Mouse (Mus musculus): ENCODE measurements around the gene Gpr21. TPM values are rescaled to one million over a fixed set of nuclear protein-coding genes. Genes with fewer than 3 reads are reported as not detected.

The Gpr21 gene
- polyA plus RNA-seq, 1 experiment from 2014 or later = 34.4 TPM

DNA sequence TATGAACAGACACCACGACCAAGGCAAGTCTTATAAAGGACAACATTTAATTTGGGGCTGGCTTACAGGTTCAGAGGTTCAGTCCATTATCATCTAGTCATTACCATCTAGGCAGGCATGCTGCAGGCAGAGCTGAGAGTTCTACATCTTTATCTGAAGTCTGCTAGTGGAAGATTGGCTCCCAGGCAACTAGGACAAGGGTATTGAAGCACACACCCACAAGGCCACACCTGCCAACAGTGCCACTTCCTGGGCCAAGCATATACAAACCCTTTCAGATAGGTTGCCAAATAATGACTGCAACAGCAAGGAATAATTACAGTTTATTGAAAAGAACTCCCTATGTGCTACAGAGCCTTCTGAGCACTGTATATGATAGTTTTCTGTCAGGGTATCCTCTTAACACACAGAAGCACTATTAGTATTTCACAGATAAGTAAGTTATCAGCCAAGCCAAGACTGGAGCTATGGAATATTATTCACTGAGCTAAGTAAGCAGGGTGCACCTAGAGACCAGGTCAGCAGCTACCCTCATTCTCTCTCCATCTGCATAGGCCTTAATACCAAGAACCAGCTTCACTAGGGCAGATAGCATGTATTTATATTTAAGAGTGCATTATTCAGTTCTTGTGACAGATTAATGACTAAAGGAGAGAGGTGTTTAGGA, 33.3 kb downstream of the Gpr21 start:
- H3K9me3 ChIP-seq (ENCODE audit: control insufficient read depth, low read length) = no peaks in the 10 kb centered on the region

GRCm38 (mm10) chr2:37556366-37556765, 40.2 kb downstream of the Gpr21 start:
- H3K27me3 ChIP-seq (ENCODE audit: control insufficient read depth, insufficient read depth, low read length) = no peaks in the 10 kb centered on the region
- WGBS = 70% methylated on average over 2 of the region's 2 CpGs
- no peaks in the 10 kb centered on the region for H3K9me3 ChIP-seq (ENCODE audit: control insufficient read depth, low read length)
- H3K4me2 ChIP-seq (ENCODE audit: low read depth, low read length) = no peak overlapping the region
- H3K27ac ChIP-seq (ENCODE audit: low read depth, low read length) = no peak overlapping the region
- ATAC-seq (ENCODE audit: low read depth) = no peak
- no peaks in the 10 kb centered on the region for H3K4me1 ChIP-seq (ENCODE audit: control insufficient read depth, insufficient read depth, low read length)
- no peak overlapping the region for H3K4me3 ChIP-seq (ENCODE audit: low read depth, low read length)
- H3K9ac ChIP-seq (replicated peaks; ENCODE audit: low read depth, low read length) = no peak overlapping the region
- peaks cover 69% of the 10 kb centered on the region for H3K36me3 ChIP-seq (ENCODE audit: control insufficient read depth, insufficient read depth, low read length)

More for the DNA sequence above, 33.3 kb downstream of the Gpr21 start:
- Histone ChIP-seq H3K4me1 (ENCODE audit: control insufficient read depth, insufficient read depth, low read length) (no peaks in the 10 kb centered on the region), H3K36me3 (ENCODE audit: control insufficient read depth, insufficient read depth, low read length) (peaks cover 26% of the 10 kb centered on the region), H3K4me2 (ENCODE audit: low read depth, low read length) (no peak overlapping the region), H3K27me3 (ENCODE audit: control insufficient read depth, insufficient read depth, low read length) (no peaks in the 10 kb centered on the region), H3K4me3 (ENCODE audit: low read depth, low read length) (no peak overlapping the region), H3K27ac (ENCODE audit: low read depth, low read length) (no peak overlapping the region), H3K9ac (replicated peaks; ENCODE audit: low read depth, low read length) (no peak overlapping the region)
- WGBS = 88% methylated on average over 1 of the region's 1 CpGs
- ATAC-seq (ENCODE audit: low read depth) = no peak

DNA sequence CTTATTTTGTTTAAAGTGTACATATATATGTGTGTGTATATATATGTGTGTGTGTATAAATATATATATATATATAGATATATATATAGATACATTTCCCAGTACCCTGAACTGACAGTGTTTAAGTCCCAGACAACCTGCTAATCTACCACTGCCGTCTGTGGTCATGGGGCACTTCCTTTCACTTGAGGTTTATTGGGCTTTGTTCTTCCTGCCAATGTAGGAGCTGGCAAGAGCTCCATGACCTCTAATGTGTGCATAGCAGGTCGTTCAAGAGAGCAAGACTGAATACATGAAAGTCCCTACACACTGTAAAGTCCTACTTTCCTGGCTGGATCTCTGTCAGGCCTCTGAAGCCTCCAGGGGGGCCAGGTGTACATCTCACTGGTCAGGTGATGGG, 49.4 kb downstream of the Gpr21 start:
- H3K36me3 ChIP-seq (ENCODE audit: control insufficient read depth, insufficient read depth, low read length) = peaks cover 56% of the 10 kb centered on the region
- H3K9me3 ChIP-seq (ENCODE audit: control insufficient read depth, low read length) = no peaks in the 10 kb centered on the region
- no peak overlapping the region for H3K9ac ChIP-seq (replicated peaks; ENCODE audit: low read depth, low read length)
- H3K4me1 ChIP-seq (ENCODE audit: control insufficient read depth, insufficient read depth, low read length) = no peaks in the 10 kb centered on the region
- ATAC-seq (ENCODE audit: low read depth) = no peak
- WGBS = 71% methylated on average over 2 of the region's 2 CpGs
- H3K4me3 ChIP-seq (ENCODE audit: low read depth, low read length) = no peak overlapping the region
- H3K27me3 ChIP-seq (ENCODE audit: control insufficient read depth, insufficient read depth, low read length) = no peaks in the 10 kb centered on the region
- no peak overlapping the region for H3K27ac ChIP-seq (ENCODE audit: low read depth, low read length)
- no peak overlapping the region for H3K4me2 ChIP-seq (ENCODE audit: low read depth, low read length)

- peaks cover 52% of the 10 kb centered on the region for H3K36me3 ChIP-seq (ENCODE audit: control insufficient read depth, insufficient read depth, low read length)
- WGBS = 94% methylated on average over 1 of the region's 1 CpGs
These were observed 49.9 kb downstream of the Gpr21 start for GRCm38 (mm10) chr2:37566035-37566434.

DNA sequence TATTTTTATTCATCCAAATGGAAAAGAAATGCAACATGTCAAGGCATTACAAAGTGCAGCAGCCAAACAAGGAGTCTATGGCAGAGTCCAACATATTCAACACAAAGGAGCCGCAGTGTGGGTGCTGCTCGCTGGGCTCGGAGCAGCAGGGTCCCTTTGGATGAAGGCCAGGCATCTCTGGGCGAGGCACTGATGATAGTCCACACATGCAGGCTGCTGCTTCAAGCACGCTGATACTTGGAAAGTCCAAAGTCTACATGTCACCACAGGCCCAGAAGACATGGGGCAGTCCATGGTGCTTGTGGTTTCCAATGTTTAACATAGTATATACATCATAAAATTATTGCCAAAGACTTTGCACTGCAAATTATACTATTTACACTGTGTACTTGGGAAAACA, 53.8 kb downstream of the Gpr21 start:
- Histone ChIP-seq H3K4me1 (ENCODE audit: control insufficient read depth, insufficient read depth, low read length) (no peaks in the 10 kb centered on the region), H3K4me2 (ENCODE audit: low read depth, low read length) (no peak overlapping the region), H3K27ac (ENCODE audit: low read depth, low read length) (no peak overlapping the region), H3K4me3 (ENCODE audit: low read depth, low read length) (no peak overlapping the region), H3K9me3 (ENCODE audit: control insufficient read depth, low read length) (no peaks in the 10 kb centered on the region), H3K27me3 (ENCODE audit: control insufficient read depth, insufficient read depth, low read length) (no peaks in the 10 kb centered on the region), H3K9ac (replicated peaks; ENCODE audit: low read depth, low read length) (no peak overlapping the region), H3K36me3 (ENCODE audit: control insufficient read depth, insufficient read depth, low read length) (peaks cover 24% of the 10 kb centered on the region)
- no peak for ATAC-seq (ENCODE audit: low read depth)
- WGBS = 76% methylated on average over 5 of the region's 5 CpGs

More at GRCm38 (mm10) chr2:37566035-37566434, 49.9 kb downstream of the Gpr21 start:
- Histone ChIP-seq H3K9me3 (ENCODE audit: control insufficient read depth, low read length) (no peaks in the 10 kb centered on the region), H3K4me2 (ENCODE audit: low read depth, low read length) (no peak overlapping the region), H3K27ac (ENCODE audit: low read depth, low read length) (no peak overlapping the region), H3K4me1 (ENCODE audit: control insufficient read depth, insufficient read depth, low read length) (no peaks in the 10 kb centered on the region), H3K27me3 (ENCODE audit: control insufficient read depth, insufficient read depth, low read length) (no peaks in the 10 kb centered on the region), H3K9ac (replicated peaks; ENCODE audit: low read depth, low read length) (no peak overlapping the region), H3K4me3 (ENCODE audit: low read depth, low read length) (no peak overlapping the region)
- no peak for ATAC-seq (ENCODE audit: low read depth)

Other genes with a start within 250 kb of the Gpr21 start
- gene Olfr368, start 189.8 kb upstream of the Gpr21 start, polyA plus RNA-seq (2014; fragmentation: Nextera tagmentation; extraction: Ambion mirVana) = not detected in 2 replicates
- gene Pdcl, start 157.0 kb upstream of the Gpr21 start, polyA plus RNA-seq (2014; fragmentation: Nextera tagmentation; extraction: Ambion mirVana) = 52.6 and 66.5 TPM in 2 replicates
- gene Rc3h2, start 93.4 kb upstream of the Gpr21 start, polyA plus RNA-seq (2014; fragmentation: Nextera tagmentation; extraction: Ambion mirVana) = 32.4 and 33.4 TPM in 2 replicates
- 10.2 and 12.8 TPM in 2 replicates for gene Zbtb26, start 73.2 kb upstream of the Gpr21 start, polyA plus RNA-seq (2014; fragmentation: Nextera tagmentation; extraction: Ambion mirVana)
- 10.4 and 11.7 TPM in 2 replicates for gene Zbtb6, start 73.2 kb upstream of the Gpr21 start, polyA plus RNA-seq (2014; fragmentation: Nextera tagmentation; extraction: Ambion mirVana)
- gene Rabgap1, start 73.1 kb upstream of the Gpr21 start, polyA plus RNA-seq (2014; fragmentation: Nextera tagmentation; extraction: Ambion mirVana) = 64.5 and 104 TPM in 2 replicates
- 133 and 142 TPM in 2 replicates for gene Strbp, start 187.5 kb downstream of the Gpr21 start, polyA plus RNA-seq (2014; fragmentation: Nextera tagmentation; extraction: Ambion mirVana)